Mouse (Mus musculus): Measurements from ENCODE around the gene Zfp646. TPM values are rescaled to one million over a fixed set of nuclear protein-coding genes. Genes with fewer than 3 reads are reported as not detected.

The Zfp646 gene
- total and polyA plus RNA-seq, 3 experiments: 36.7 to 58.5 (median 45.0) TPM

- no peak for ATAC-seq (ENCODE audit: extremely low read depth, insufficient number of reproducible peaks, low FRiP score, poor library complexity, severe bottlenecking)
- Histone ChIP-seq H3K4me3 (ENCODE audit: low read depth, low read length) (no peak overlapping the region), H3K9me3 (replicated peaks) (no peaks in the 10 kb centered on the region), H3K4me1 (ENCODE audit: insufficient read depth, low read depth, low read length) (peaks cover 23% of the 10 kb centered on the region), H3K36me3 (replicated peaks) (peaks cover 94% of the 10 kb centered on the region), H3K27me3 (ENCODE audit: insufficient read depth, low read length) (no peaks in the 10 kb centered on the region)
- TF ChIP-seq CTCF (IDR thresholded peaks at IDR 0.05; ENCODE audit: low read depth, low read length): no peak
- TF ChIP-seq GATA2 (IDR thresholded peaks at IDR 0.05; ENCODE audit: borderline replicate concordance, low read depth, low read length): no peak
- no peak for TF ChIP-seq TAL1 (conservative IDR thresholded peaks at IDR 0.05; ENCODE audit: low read depth, low read length)
- TF ChIP-seq POLR2AphosphoS5 (IDR thresholded peaks at IDR 0.05; ENCODE audit: insufficient replicate concordance, low read depth, low read length): no peak
- TF ChIP-seq GATA1 (IDR thresholded peaks at IDR 0.05; ENCODE audit: borderline replicate concordance, low read length): no peak
- DNase-seq (ENCODE audit: low spot score): no peak
Observed at GRCm38 (mm10) chr7:127919290-127919689, 43.3 kb downstream of the Zfp646 start.

GRCm38 (mm10) chr7:127921516-127921915 lies 45.5 kb downstream of the Zfp646 start:
- TF ChIP-seq GATA1 (IDR thresholded peaks at IDR 0.05; ENCODE audit: borderline replicate concordance, low read length) (no peak), POLR2AphosphoS5 (IDR thresholded peaks at IDR 0.05; ENCODE audit: insufficient replicate concordance, low read depth, low read length) (no peak), CTCF (IDR thresholded peaks at IDR 0.05; ENCODE audit: low read depth, low read length) (peak; percentile 5; the same call in 1 of the 2 replicates), GATA2 (IDR thresholded peaks at IDR 0.05; ENCODE audit: borderline replicate concordance, low read depth, low read length) (no peak)
- peaks cover 95% of the 10 kb centered on the region for H3K36me3 ChIP-seq (replicated peaks)
- H3K9me3 ChIP-seq (replicated peaks): no peaks in the 10 kb centered on the region
- H3K27me3 ChIP-seq (ENCODE audit: insufficient read depth, low read length): no peaks in the 10 kb centered on the region
- DNase-seq (ENCODE audit: low spot score): no peak
- H3K4me1 ChIP-seq (ENCODE audit: insufficient read depth, low read depth, low read length): peaks cover 19% of the 10 kb centered on the region
- no peak for ATAC-seq (ENCODE audit: extremely low read depth, insufficient number of reproducible peaks, low FRiP score, poor library complexity, severe bottlenecking)
- H3K4me3 ChIP-seq (ENCODE audit: low read depth, low read length): no peak overlapping the region

- peak; percentile 34 for ATAC-seq (ENCODE audit: extremely low read depth, insufficient number of reproducible peaks, low FRiP score, poor library complexity, severe bottlenecking)
- TF ChIP-seq POLR2AphosphoS5 (IDR thresholded peaks at IDR 0.05; ENCODE audit: insufficient replicate concordance, low read depth, low read length): no peak
- TF ChIP-seq TAL1 (conservative IDR thresholded peaks at IDR 0.05; ENCODE audit: low read depth, low read length): no peak
- TF ChIP-seq GATA1 (IDR thresholded peaks at IDR 0.05; ENCODE audit: borderline replicate concordance, low read length): no peak
- no peak for TF ChIP-seq CTCF (IDR thresholded peaks at IDR 0.05; ENCODE audit: low read depth, low read length)
- TF ChIP-seq GATA2 (IDR thresholded peaks at IDR 0.05; ENCODE audit: borderline replicate concordance, low read depth, low read length): no peak
- DNase-seq (ENCODE audit: low spot score): no peak
- peaks cover 16% of the 10 kb centered on the region for H3K4me1 ChIP-seq (ENCODE audit: insufficient read depth, low read depth, low read length)
- H3K36me3 ChIP-seq (replicated peaks): peaks cover 96% of the 10 kb centered on the region
- H3K4me3 ChIP-seq (ENCODE audit: low read depth, low read length): no peak overlapping the region
- H3K9me3 ChIP-seq (replicated peaks): no peaks in the 10 kb centered on the region
- H3K27me3 ChIP-seq (ENCODE audit: insufficient read depth, low read length): no peaks in the 10 kb centered on the region
Observed at GRCm38 (mm10) chr7:127922451-127923275, 46.6 kb downstream of the Zfp646 start.

GRCm38 (mm10) chr7:127923714-127924113 lies 47.7 kb downstream of the Zfp646 start:
- TF ChIP-seq GATA1 (IDR thresholded peaks at IDR 0.05; ENCODE audit: borderline replicate concordance, low read length) (no peak), CTCF (IDR thresholded peaks at IDR 0.05; ENCODE audit: low read depth, low read length) (no peak), POLR2AphosphoS5 (IDR thresholded peaks at IDR 0.05; ENCODE audit: insufficient replicate concordance, low read depth, low read length) (no peak), TAL1 (conservative IDR thresholded peaks at IDR 0.05; ENCODE audit: low read depth, low read length) (no peak), GATA2 (IDR thresholded peaks at IDR 0.05; ENCODE audit: borderline replicate concordance, low read depth, low read length) (no peak)
- peaks cover 91% of the 10 kb centered on the region for H3K36me3 ChIP-seq (replicated peaks)

GRCm38 (mm10) chr7:127925252-127925651 lies 49.2 kb downstream of the Zfp646 start:
- no peaks in the 10 kb centered on the region for H3K9me3 ChIP-seq (replicated peaks)
- DNase-seq (ENCODE audit: low spot score): no peak
- TF ChIP-seq POLR2AphosphoS5 (IDR thresholded peaks at IDR 0.05; ENCODE audit: insufficient replicate concordance, low read depth, low read length) (no peak), GATA1 (IDR thresholded peaks at IDR 0.05; ENCODE audit: borderline replicate concordance, low read length) (no peak), CTCF (IDR thresholded peaks at IDR 0.05; ENCODE audit: low read depth, low read length) (no peak), TAL1 (conservative IDR thresholded peaks at IDR 0.05; ENCODE audit: low read depth, low read length) (no peak), GATA2 (IDR thresholded peaks at IDR 0.05; ENCODE audit: borderline replicate concordance, low read depth, low read length) (no peak)
- H3K36me3 ChIP-seq (replicated peaks): peaks cover 76% of the 10 kb centered on the region
- H3K4me3 ChIP-seq (ENCODE audit: low read depth, low read length): no peak overlapping the region
- ATAC-seq (ENCODE audit: extremely low read depth, insufficient number of reproducible peaks, low FRiP score, poor library complexity, severe bottlenecking): no peak
- peaks cover 22% of the 10 kb centered on the region for H3K4me1 ChIP-seq (ENCODE audit: insufficient read depth, low read depth, low read length)
- peaks cover 8% of the 10 kb centered on the region for H3K27me3 ChIP-seq (ENCODE audit: insufficient read depth, low read length)

More at GRCm38 (mm10) chr7:127923714-127924113, 47.7 kb downstream of the Zfp646 start:
- ATAC-seq (ENCODE audit: extremely low read depth, insufficient number of reproducible peaks, low FRiP score, poor library complexity, severe bottlenecking): no peak
- Histone ChIP-seq H3K4me1 (ENCODE audit: insufficient read depth, low read depth, low read length) (peaks cover 16% of the 10 kb centered on the region), H3K27me3 (ENCODE audit: insufficient read depth, low read length) (no peaks in the 10 kb centered on the region), H3K4me3 (ENCODE audit: low read depth, low read length) (no peak overlapping the region), H3K9me3 (replicated peaks) (no peaks in the 10 kb centered on the region)
- DNase-seq (ENCODE audit: low spot score): no peak

- ATAC-seq (ENCODE audit: extremely low read depth, insufficient number of reproducible peaks, low FRiP score, poor library complexity, severe bottlenecking): no peak
- Histone ChIP-seq H3K27me3 (ENCODE audit: insufficient read depth, low read length) (peaks cover 8% of the 10 kb centered on the region), H3K4me3 (ENCODE audit: low read depth, low read length) (no peak overlapping the region), H3K9me3 (replicated peaks) (no peaks in the 10 kb centered on the region), H3K4me1 (ENCODE audit: insufficient read depth, low read depth, low read length) (peaks cover 23% of the 10 kb centered on the region), H3K36me3 (replicated peaks) (peaks cover 68% of the 10 kb centered on the region)
- DNase-seq (ENCODE audit: low spot score): no peak
- TF ChIP-seq GATA1 (IDR thresholded peaks at IDR 0.05; ENCODE audit: borderline replicate concordance, low read length) (no peak), CTCF (IDR thresholded peaks at IDR 0.05; ENCODE audit: low read depth, low read length) (no peak), POLR2AphosphoS5 (IDR thresholded peaks at IDR 0.05; ENCODE audit: insufficient replicate concordance, low read depth, low read length) (no peak), TAL1 (conservative IDR thresholded peaks at IDR 0.05; ENCODE audit: low read depth, low read length) (no peak), GATA2 (IDR thresholded peaks at IDR 0.05; ENCODE audit: borderline replicate concordance, low read depth, low read length) (no peak)
Observed at GRCm38 (mm10) chr7:127926066-127926465, 50.0 kb downstream of the Zfp646 start.

All from G1E (cell line).